ENCODE assay signal across 41 mouse cellular contexts in the genomic region with DNA sequence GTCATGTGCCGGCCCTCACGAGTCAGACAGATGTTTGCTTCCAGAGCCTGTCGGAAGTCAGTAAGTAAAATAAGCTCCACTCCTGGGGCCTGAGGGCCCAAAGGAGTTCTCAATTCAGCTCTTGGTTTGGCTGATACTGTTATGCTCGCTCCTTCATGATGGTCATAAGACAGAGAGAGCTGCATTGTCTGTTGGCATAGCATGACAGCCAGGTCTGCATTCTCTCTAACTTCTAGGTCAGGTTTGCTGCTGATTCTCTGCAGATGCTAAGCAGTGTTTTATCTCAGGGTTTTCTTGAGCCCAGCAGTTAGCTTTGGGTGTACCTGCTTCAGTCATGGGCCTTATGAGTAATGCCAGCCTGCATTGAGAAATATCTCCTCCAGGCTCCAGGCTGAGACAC. TPM values are rescaled to one million over a fixed set of nuclear protein-coding genes. Genes with fewer than 3 reads are reported as not detected.
"Had no signal": no experiment of that assay in that cellular context is flagged by ENCODE, and none has a peak within 500 bp of the region (broad histone marks: within the 10 kb centered on the region; RNA-seq: fewer than 3 reads in every experiment).

No protein-coding gene starts in this region.

- ATAC-seq: hindbrain, embryonic 16.5 days; hindbrain, postnatal 0 days; inflammation-experienced regulatory T-cells, adult 6 months; intestine, embryonic 16.5 days had no signal

- H3K4me3 ChIP-seq: heart, embryonic 12.5 days; heart, embryonic 13.5 days; heart, embryonic 15.5 days; hindbrain, embryonic 10.5 days; hindbrain, embryonic 12.5 days; hindbrain, embryonic 13.5 days; hindbrain, embryonic 15.5 days; kidney, embryonic 15.5 days; layer of hippocampus, adult 2 months; left cerebral cortex, adult 2 months had no signal

- H3K27me3 ChIP-seq: heart, embryonic 12.5 days; heart, embryonic 13.5 days; heart, embryonic 15.5 days; hindbrain, embryonic 12.5 days; hindbrain, embryonic 13.5 days; hindbrain, embryonic 15.5 days; kidney, embryonic 15.5 days had no signal

- H3K4me2 ChIP-seq: heart, embryonic 11.5 days; heart, embryonic 12.5 days; heart, embryonic 13.5 days; heart, embryonic 15.5 days; hindbrain, embryonic 12.5 days; hindbrain, embryonic 13.5 days; hindbrain, embryonic 14.5 days; hindbrain, embryonic 15.5 days; kidney, embryonic 15.5 days had no signal

- H3K27ac ChIP-seq: heart, embryonic 13.5 days; heart, embryonic 15.5 days; hindbrain, embryonic 10.5 days; hindbrain, embryonic 12.5 days; hindbrain, embryonic 13.5 days; hindbrain, embryonic 14.5 days; hindbrain, embryonic 15.5 days; hindbrain, postnatal 0 days; kidney, embryonic 15.5 days; kidney, postnatal 0 days; layer of hippocampus, adult 2 months; left cerebral cortex, adult 2 months had no signal

- H3K4me1 ChIP-seq: heart, embryonic 13.5 days; heart, embryonic 15.5 days; hindbrain, embryonic 12.5 days; hindbrain, embryonic 15.5 days had no signal

- H3K9me3 ChIP-seq: heart, embryonic 12.5 days; heart, embryonic 13.5 days; heart, embryonic 15.5 days; hindbrain, embryonic 10.5 days; hindbrain, embryonic 12.5 days; hindbrain, embryonic 13.5 days; hindbrain, embryonic 15.5 days; kidney, embryonic 15.5 days had no signal

- H3K9ac ChIP-seq: heart, embryonic 12.5 days; heart, embryonic 13.5 days; heart, embryonic 15.5 days; hindbrain, embryonic 12.5 days; hindbrain, embryonic 13.5 days; hindbrain, embryonic 14.5 days; hindbrain, embryonic 15.5 days; kidney, embryonic 15.5 days had no signal

- DNase-seq: heart, postnatal 14 days; heart, postnatal 36 days; heart, postnatal 4 days; kidney, adult 11 months; kidney, adult 18-20 months; kidney, adult 2 months; kidney, adult 8-10 months; kidney, adult 9 months; kidney, postnatal 10 days; kidney, postnatal 14 days; kidney, postnatal 25 days; kidney, postnatal 36 days; kidney, postnatal 4 days; layer of hippocampus, adult 9-11 months; layer of hippocampus, postnatal 36 days had no signal

RNA-seq across cellular contexts. Expression of a gene that starts 1.3 kb away (rescaled TPM):
- total RNA-seq: heart, postnatal 36 days; hematopoietic stem cell, adult 5-6 weeks had no signal
- polyA plus RNA-seq: heart, embryonic 16.5 days; kidney, adult 2 months; kidney, embryonic 16.5 days; large intestine, adult 2 months had no signal

RNA-seq across cellular contexts. Expression of a gene that starts 3.5 kb away (rescaled TPM):
- total RNA-seq: hematopoietic stem cell, adult 5-6 weeks had no signal

RNA-seq across cellular contexts. Expression of a gene that starts 31.8 kb away (rescaled TPM):
- total RNA-seq: heart, adult 8-10 months; heart, postnatal 14 days; heart, postnatal 36 days; hindbrain, postnatal 0 days; layer of hippocampus, adult 18-20 months; layer of hippocampus, adult 8-10 months; layer of hippocampus, postnatal 36 days; left cerebral cortex, adult 18-20 months; left cerebral cortex, adult 2 months had no signal
- polyA plus RNA-seq: heart, embryonic 14.5 days had no signal
